Comparison of ENCODE assay signal across 13 mouse cellular contexts in the genomic region with DNA sequence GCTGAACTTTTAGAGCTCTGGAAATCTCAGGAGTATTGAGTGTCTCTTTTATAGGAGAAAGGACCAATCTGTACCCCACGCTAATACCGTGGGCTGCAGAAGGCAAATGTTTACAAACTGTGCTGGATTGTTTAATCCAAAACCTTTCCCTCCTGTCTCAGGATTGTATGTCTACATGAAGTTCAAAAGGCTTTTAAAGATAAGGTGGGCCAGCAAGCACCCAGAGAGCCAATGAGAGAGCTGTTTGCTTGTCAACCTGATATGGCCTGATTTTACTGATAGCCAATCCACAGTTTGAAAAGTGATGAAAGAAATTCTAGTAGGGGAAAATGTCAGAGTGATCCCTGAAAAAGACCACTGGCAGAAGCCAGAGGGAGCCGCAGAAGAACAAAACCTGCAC.
"Had no signal": no experiment of that assay in that cellular context is flagged by ENCODE, and none has a peak within 500 bp of the region (broad histone marks: within the 10 kb centered on the region; RNA-seq: fewer than 3 reads in every experiment).

No protein-coding gene starts in this region.

- H3K4me1 ChIP-seq: limb, embryonic 15.5 days; liver, embryonic 13.5 days; midbrain, embryonic 12.5 days; neural tube, embryonic 13.5 days had no signal

- H3K27me3 ChIP-seq: limb, embryonic 15.5 days; liver, embryonic 13.5 days; midbrain, embryonic 12.5 days; neural tube, embryonic 13.5 days had no signal

- H3K27ac ChIP-seq: limb, embryonic 15.5 days; liver, embryonic 13.5 days; midbrain, embryonic 12.5 days; neural tube, embryonic 13.5 days had no signal

- H3K9me3 ChIP-seq: limb, embryonic 15.5 days; liver, embryonic 13.5 days; midbrain, embryonic 12.5 days; neural tube, embryonic 13.5 days had no signal

- H3K4me2 ChIP-seq: limb, embryonic 15.5 days; liver, embryonic 13.5 days; midbrain, embryonic 12.5 days; neural tube, embryonic 13.5 days had no signal

- DNase-seq: kidney, adult 11 months; layer of hippocampus, adult 9-11 months; layer of hippocampus, postnatal 36 days; liver, embryonic 13.5 days; retina, postnatal 1 day; right cerebral cortex, postnatal 4 days; spleen, adult 18-20 months; thymus, adult 18-20 months; thymus, postnatal 14 days had no signal

- H3K36me3 ChIP-seq: limb, embryonic 15.5 days; liver, embryonic 13.5 days; midbrain, embryonic 12.5 days; neural tube, embryonic 13.5 days had no signal

- H3K4me3 ChIP-seq: limb, embryonic 15.5 days; liver, embryonic 13.5 days; midbrain, embryonic 12.5 days; neural tube, embryonic 13.5 days had no signal

- ATAC-seq: midbrain, embryonic 16.5 days had no signal

- H3K9ac ChIP-seq: limb, embryonic 15.5 days; liver, embryonic 13.5 days; midbrain, embryonic 12.5 days; neural tube, embryonic 13.5 days had no signal
